7 mouse cellular contexts compared by ENCODE assay signal in genomic region chrX:72274659-72275371, GRCm38 (mm10). TPM values are rescaled to one million over a fixed set of nuclear protein-coding genes. Genes with fewer than 3 reads are reported as not detected.
DNase-seq lines count a peak whose midpoint lies in the region; ATAC-seq and TF ChIP-seq lines count a peak whose summit lies in the region.

TSS of gene Gabre (minus strand) at chrX:72274803.

- no peaks in the 10 kb centered on the region for H3K4me1 ChIP-seq in heart, adult 2 months (ENCODE audit: control insufficient read depth, insufficient read depth, low read length)
- no peaks in the 10 kb centered on the region for H3K4me1 ChIP-seq in lung, embryonic 15.5 days

- peak within 1 kb of the TSS; percentile 56 for H3K27ac ChIP-seq in heart, adult 2 months
- no peak within 1 kb of the TSS for H3K27ac ChIP-seq in lung, embryonic 15.5 days

- H3K9ac ChIP-seq in heart, adult 2 months (ENCODE audit: low read depth, low read length) = peak within 1 kb of the TSS; percentile 52
- peak within 1 kb of the TSS; percentile 29 for H3K9ac ChIP-seq in lung, embryonic 15.5 days

- DNase-seq in adipocyte (ENCODE audit: low spot score) = peak; percentile 72
- DNase-seq in embryo, embryonic 10 days (ENCODE audit: low spot score) = peak; percentile 37
- peak; percentile 29 to 63 for DNase-seq in heart, adult 2 months
- peak; percentile 22 for DNase-seq in kidney, adult 18-20 months
- peak; percentile 11 for DNase-seq in retina, postnatal 7 days (ENCODE audit: low read depth, low spot score)
- DNase-seq in frontal cortex, postnatal 25 days (ENCODE audit: low spot score in 2 of 2) = no peak

- WGBS in heart, adult 2 months = 13% methylated on average over 30 of the region's 36 CpGs
- 11% methylated on average over 16 of the region's 36 CpGs for WGBS in lung, embryonic 15.5 days

- intact Hi-C loops in heart, adult 2 months (cut with DNase I) = loop anchor here (10.0 kb wide), 1 partner anchor 260 kb away; no protein-coding TSS in a partner anchor

- H3K27me3 ChIP-seq in heart, adult 2 months (ENCODE audit: control insufficient read depth, insufficient read depth, low read length) = no peaks in the 10 kb centered on the region
- H3K27me3 ChIP-seq in lung, embryonic 15.5 days = no peaks in the 10 kb centered on the region

- TF ChIP-seq EP300 in heart, adult 2 months (IDR thresholded peaks at IDR 0.05; ENCODE audit: insufficient read depth, low read depth, low read length) = no peak

- H3K4me2 ChIP-seq in lung, embryonic 15.5 days = peak within 1 kb of the TSS; percentile 75

- ATAC-seq in lung, embryonic 15.5 days (ENCODE audit: borderline replicate concordance, extremely low read depth, low FRiP score, low TSS enrichment) = peak; percentile 90

- peak within 1 kb of the TSS; percentile 54 for H3K4me3 ChIP-seq in heart, adult 2 months
- peak within 1 kb of the TSS; percentile 45 for H3K4me3 ChIP-seq in lung, embryonic 15.5 days

- no peaks in the 10 kb centered on the region for H3K79me2 ChIP-seq in heart, adult 2 months (replicated peaks; ENCODE audit: control insufficient read depth, insufficient read depth, low read length)

- no peaks in the 10 kb centered on the region for H3K9me3 ChIP-seq in lung, embryonic 15.5 days

- TF ChIP-seq POLR2A in heart, adult 2 months (IDR thresholded peaks at IDR 0.05; ENCODE audit: insufficient read depth, low read depth, low read length) = peak; percentile 45; the same call in 1 of the 2 replicates

- no peak for TF ChIP-seq CTCF in heart, adult 2 months (IDR thresholded peaks at IDR 0.05)

- no peaks in the 10 kb centered on the region for H3K36me3 ChIP-seq in heart, adult 2 months (ENCODE audit: control insufficient read depth, insufficient read depth, low read length)
- no peaks in the 10 kb centered on the region for H3K36me3 ChIP-seq in lung, embryonic 15.5 days

RNA-seq across cellular contexts. Expression of gene Gabre, which starts in this region (rescaled TPM):
- under 1 TPM; 0.23 to 0.55 TPM for total RNA-seq in heart, adult 2 months (2021)
- polyA plus RNA-seq in heart, adult 2 months (2012; rRNA removed) = 1.8 and 2.2 TPM in 2 replicates
- polyA plus RNA-seq in lung, embryonic 15.5 days (2015; fragmentation: Nextera tagmentation; extraction: Ambion mirVana) = 3.2 and 3.6 TPM in 2 replicates

Comparison
In these comparisons a context has a peak if more than half of its experiments do, and no peak if none do; other contexts are left out.
1. DNase-seq: peak in adipocyte (single experiment), embryo, embryonic 10 days (single experiment), heart, adult 2 months (2 of 2), kidney, adult 18-20 months (single experiment) and retina, postnatal 7 days (single experiment); none in frontal cortex, postnatal 25 days (0 of 2).